Mouse (Mus musculus) limb, embryonic 11.5 days (tissue): Measurements from ENCODE around the gene Tle4. TPM values are rescaled to one million over a fixed set of nuclear protein-coding genes. Genes with fewer than 3 reads are reported as not detected.

Source experiments
- ATAC-seq: fragments of 200-750 bp; cut with Nextera tagmentation; 2 replicates; pipeline ENCODE4 v1.8.0; 2017; ENCODE audit warnings: low read depth; ENCODE audit not compliant: insufficient number of reproducible peaks, low FRiP score, low TSS enrichment
- DNase-seq: peaks from one replicate; pipeline ENCODE4 v3.0.0-alpha.2; 2015; ENCODE audit warnings: low spot score
- H3K27ac ChIP-seq: fragments of 300-500 bp; sonication (generic); replicated peaks from 2 replicates; pipeline ENCODE4 v1.5.1; 2014; ENCODE audit warnings: low read depth, mild to moderate bottlenecking, low read length
- H3K27me3 ChIP-seq: fragments of 300-500 bp; sonication (generic); 2 replicates; pipeline ENCODE4 v1.6.1; 2014; ENCODE audit warnings: mild to moderate bottlenecking, low read length, mixed read lengths; ENCODE audit not compliant: control insufficient read depth, insufficient read depth
- H3K36me3 ChIP-seq: fragments of 300-500 bp; sonication (generic); 2 replicates; pipeline ENCODE4 v1.6.1; 2014; ENCODE audit warnings: mild to moderate bottlenecking, low read length, moderate library complexity, mixed read lengths; ENCODE audit not compliant: control insufficient read depth, insufficient read depth
- H3K4me1 ChIP-seq: fragments of 300-500 bp; sonication (generic); 2 replicates; pipeline ENCODE4 v1.6.1; 2014; ENCODE audit warnings: low read length, mixed read lengths; ENCODE audit not compliant: control insufficient read depth, insufficient read depth
- H3K4me2 ChIP-seq: fragments of 300-500 bp; sonication (generic); 2 replicates; pipeline ENCODE4 v1.6.1; 2014; ENCODE audit warnings: low read depth, mild to moderate bottlenecking, moderate library complexity; ENCODE audit not compliant: severe bottlenecking
- H3K4me3 ChIP-seq: fragments of 300-500 bp; sonication (generic); 2 replicates; pipeline ENCODE4 v1.5.1; 2014; ENCODE audit warnings: low read depth, low read length
- H3K9ac ChIP-seq: fragments of 300-500 bp; sonication (generic); 2 replicates; pipeline ENCODE4 v1.6.1; 2014; ENCODE audit warnings: mild to moderate bottlenecking, low read length
- H3K9me3 ChIP-seq: fragments of 300-500 bp; sonication (generic); 2 replicates; pipeline ENCODE4 v1.6.1; 2016; ENCODE audit warnings: low read length; ENCODE audit not compliant: control insufficient read depth
- WGBS: fragments of 180-500 bp; shearing (Covaris S2); extraction: QIAGEN DNeasy Blood & Tissue Kit; methylation state at CpG from one replicate; pipeline ENCODE4 v1.1.7; 2014; 5-methylcytosine and 5-hydroxymethylcytosine counted together
- polyA plus RNA-seq: library from polyadenylated mRNA; unstranded; fragments of >200 nt; fragmentation: Nextera tagmentation; extraction: Ambion mirVana; gene quantifications from 2 replicates; pipeline ENCODE4 v1.2.1, GENCODE M21; 2014

Tle4 gene
- polyA plus RNA-seq, 1 experiment from 2014 or later: 29.0 TPM

- Histone ChIP-seq H3K36me3 (no peaks in the 10 kb centered on the region), H3K4me1 (no peaks in the 10 kb centered on the region), H3K9me3 (no peaks in the 10 kb centered on the region), H3K4me2 (no peak overlapping the region), H3K27ac (no peak overlapping the region), H3K27me3 (no peaks in the 10 kb centered on the region), H3K4me3 (no peak overlapping the region), H3K9ac (no peak overlapping the region)
- DNase-seq (no peak), ATAC-seq (no peak)
- 82% methylated on average over 2 of the region's 2 CpGs for WGBS
Measured at GRCm38 (mm10) chr19:14505885-14506548, 91.8 kb downstream of the Tle4 start.

- no peaks in the 10 kb centered on the region for H3K9me3 ChIP-seq
- 84% methylated on average over 3 of the region's 3 CpGs for WGBS
- no peak overlapping the region for H3K4me2 ChIP-seq
- no peak overlapping the region for H3K9ac ChIP-seq
- DNase-seq (no peak), ATAC-seq (no peak)
- H3K4me3 ChIP-seq: no peak overlapping the region
- H3K36me3 ChIP-seq: no peaks in the 10 kb centered on the region
- H3K27me3 ChIP-seq: no peaks in the 10 kb centered on the region
- no peaks in the 10 kb centered on the region for H3K4me1 ChIP-seq
- no peak overlapping the region for H3K27ac ChIP-seq
Measured at GRCm38 (mm10) chr19:14505401-14505800, 92.5 kb downstream of the Tle4 start.

DNA sequence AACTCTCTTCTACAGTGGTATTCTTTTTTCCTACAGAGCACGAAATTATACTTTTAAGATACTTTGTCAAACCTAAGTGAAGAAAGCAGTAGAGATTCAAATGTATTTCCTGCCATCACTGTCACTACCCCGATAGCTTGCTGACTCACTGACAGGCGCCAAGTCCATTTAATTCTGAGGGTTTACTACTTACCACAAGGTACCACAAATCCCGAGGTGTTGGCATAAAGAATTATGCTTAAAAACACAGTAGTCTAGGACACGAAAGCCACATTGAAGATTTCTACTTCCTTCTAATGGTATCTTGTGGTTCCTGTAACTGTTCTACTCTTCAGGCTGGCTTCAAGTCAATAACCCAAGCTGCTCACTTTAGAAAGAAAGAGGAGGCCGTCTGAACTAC lies 94.0 kb downstream of the Tle4 start:
- Histone ChIP-seq H3K4me1 (no peaks in the 10 kb centered on the region), H3K9ac (no peak overlapping the region), H3K36me3 (no peaks in the 10 kb centered on the region), H3K4me2 (no peak overlapping the region), H3K9me3 (no peaks in the 10 kb centered on the region), H3K27me3 (no peaks in the 10 kb centered on the region), H3K27ac (no peak overlapping the region), H3K4me3 (no peak overlapping the region)
- DNase-seq (no peak), ATAC-seq (no peak)
- 83% methylated on average over 6 of the region's 6 CpGs for WGBS

DNA sequence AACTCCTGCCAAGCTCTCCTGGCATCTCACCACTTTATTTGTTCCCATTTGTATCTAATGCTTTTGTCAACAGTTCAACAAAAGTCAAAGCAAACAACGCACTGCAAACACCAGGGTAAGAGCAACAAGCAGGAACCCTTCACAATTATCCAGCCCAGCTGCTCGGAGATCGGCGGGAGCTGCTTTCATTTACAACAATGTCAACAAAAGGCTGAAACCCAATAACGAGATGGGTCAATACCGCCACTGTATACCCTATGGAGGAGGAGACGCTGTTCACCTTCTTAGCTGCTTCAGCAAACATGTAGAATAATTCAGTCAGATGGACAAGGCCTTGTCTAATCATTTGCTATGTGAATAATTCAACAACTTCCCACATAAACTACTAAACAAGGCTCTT lies 95.6 kb downstream of the Tle4 start:
- H3K27me3 ChIP-seq: no peaks in the 10 kb centered on the region
- ATAC-seq (no peak), DNase-seq (no peak)
- no peak overlapping the region for H3K27ac ChIP-seq
- H3K4me1 ChIP-seq: no peaks in the 10 kb centered on the region
- H3K9me3 ChIP-seq: no peaks in the 10 kb centered on the region
- H3K4me3 ChIP-seq: no peak overlapping the region
- H3K36me3 ChIP-seq: no peaks in the 10 kb centered on the region
- WGBS: 54% methylated on average over 7 of the region's 7 CpGs
- no peak overlapping the region for H3K4me2 ChIP-seq
- H3K9ac ChIP-seq: no peak overlapping the region

- no peak overlapping the region for H3K4me2 ChIP-seq
- 29% methylated on average over 3 of the region's 3 CpGs for WGBS
- H3K4me1 ChIP-seq: no peaks in the 10 kb centered on the region
- ATAC-seq (no peak), DNase-seq (no peak)
- H3K9ac ChIP-seq: no peak overlapping the region
- no peak overlapping the region for H3K4me3 ChIP-seq
- H3K27me3 ChIP-seq: no peaks in the 10 kb centered on the region
- H3K27ac ChIP-seq: no peak overlapping the region
- no peaks in the 10 kb centered on the region for H3K36me3 ChIP-seq
- H3K9me3 ChIP-seq: no peaks in the 10 kb centered on the region
Measured at GRCm38 (mm10) chr19:14499835-14500425, 97.9 kb downstream of the Tle4 start.

DNA sequence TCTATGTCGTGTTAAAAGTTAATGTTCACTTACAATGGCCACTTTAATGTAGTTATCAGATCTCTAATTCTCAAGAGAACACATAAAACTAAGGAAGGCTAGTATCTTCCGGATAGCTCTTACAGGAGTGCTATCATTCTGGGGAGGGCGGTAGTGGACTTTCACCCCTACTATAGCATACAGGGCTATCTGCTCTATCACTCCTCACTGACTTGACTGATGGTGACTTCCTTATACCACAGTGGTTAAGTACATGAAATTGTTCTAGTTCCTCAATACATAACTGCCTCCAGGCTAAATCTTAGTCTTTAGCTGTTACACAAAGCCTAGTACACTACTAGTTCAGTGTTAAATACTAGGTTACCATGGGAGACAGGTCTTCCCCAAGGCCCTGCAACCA lies 104.8 kb downstream of the Tle4 start:
- no peak overlapping the region for H3K27ac ChIP-seq
- no peaks in the 10 kb centered on the region for H3K27me3 ChIP-seq
- H3K4me1 ChIP-seq: no peaks in the 10 kb centered on the region
- H3K4me3 ChIP-seq: no peak overlapping the region
- WGBS: 88% methylated on average over 3 of the region's 3 CpGs
- DNase-seq (no peak), ATAC-seq (no peak)
- H3K36me3 ChIP-seq: no peaks in the 10 kb centered on the region
- H3K9ac ChIP-seq: no peak overlapping the region
- H3K9me3 ChIP-seq: no peaks in the 10 kb centered on the region
- H3K4me2 ChIP-seq: no peak overlapping the region

- Histone ChIP-seq H3K4me2 (no peak overlapping the region), H3K9me3 (no peaks in the 10 kb centered on the region), H3K36me3 (no peaks in the 10 kb centered on the region), H3K27me3 (no peaks in the 10 kb centered on the region), H3K4me1 (0 out of 2 replicates have a peak, but pooled peaks cover 2% of the 10 kb centered on the region), H3K4me3 (no peak overlapping the region), H3K27ac (no peak overlapping the region), H3K9ac (no peak overlapping the region)
- ATAC-seq (no peak), DNase-seq (no peak)
- WGBS: 92% methylated on average over 9 of the region's 9 CpGs
Measured at GRCm38 (mm10) chr19:14487180-14487579, 110.7 kb downstream of the Tle4 start.

- Histone ChIP-seq H3K4me3 (no peak overlapping the region), H3K9me3 (no peaks in the 10 kb centered on the region), H3K27me3 (no peaks in the 10 kb centered on the region), H3K4me2 (no peak overlapping the region), H3K27ac (no peak overlapping the region), H3K9ac (no peak overlapping the region), H3K4me1 (0 out of 2 replicates have a peak, but pooled peaks cover 5% of the 10 kb centered on the region), H3K36me3 (no peaks in the 10 kb centered on the region)
- WGBS: 73% methylated on average over 3 of the region's 3 CpGs
- ATAC-seq (no peak), DNase-seq (no peak)
Measured at GRCm38 (mm10) chr19:14485176-14485575, 112.7 kb downstream of the Tle4 start.
